Mouse (Mus musculus) midbrain, embryonic 13.5 days (tissue): ENCODE results near the gene Cul5. TPM values are rescaled to one million over a fixed set of nuclear protein-coding genes. Genes with fewer than 3 reads are reported as not detected.

Source experiments
- polyA plus RNA-seq: library from polyadenylated mRNA; unstranded; fragments of >200 nt; fragmentation: Nextera tagmentation; extraction: Ambion mirVana; gene quantifications from 2 replicates; pipeline ENCODE4 v1.2.1, GENCODE M21; 2015

Cul5 gene
- polyA plus RNA-seq, 1 experiment from 2014 or later = 47.3 TPM

Other genes with a start within 250 kb of the Cul5 start
- gene Atm, start 133.3 kb downstream of the Cul5 start, polyA plus RNA-seq = 14.7 and 16.2 TPM in 2 replicates
- 13.5 and 13.6 TPM in 2 replicates for gene Npat, start 133.0 kb downstream of the Cul5 start, polyA plus RNA-seq
- gene Acat1, start 59.6 kb downstream of the Cul5 start, polyA plus RNA-seq = 103 and 107 TPM in 2 replicates
- gene Rab39, start 36.2 kb upstream of the Cul5 start, polyA plus RNA-seq = 3.2 and 3.6 TPM in 2 replicates
- 3.6 and 3.9 TPM in 2 replicates for gene Slc35f2, start 101.5 kb upstream of the Cul5 start, polyA plus RNA-seq
- gene Sln, start 180.2 kb upstream of the Cul5 start, polyA plus RNA-seq = 0.16 TPM in 1 of 2 replicates, not detected in the other